Mouse (Mus musculus): ENCODE data around the gene B830017H08Rik.

- TF ChIP-seq TCF12 (IDR thresholded peaks at IDR 0.05; ENCODE audit: insufficient read depth, poor library complexity, severe bottlenecking) (no peak), POLR2A (IDR thresholded peaks at IDR 0.05; ENCODE audit: insufficient read length, low read depth) (no peak), CEBPB (IDR thresholded peaks at IDR 0.05; ENCODE audit: insufficient read depth, poor library complexity, severe bottlenecking) (no peak), E2F4 (IDR thresholded peaks at IDR 0.05; ENCODE audit: insufficient read depth) (no peak), USF1 (IDR thresholded peaks at IDR 0.05; ENCODE audit: low read depth) (no peak)
Measured at GRCm38 (mm10) chr16:17813173-17813572, 19.7 kb upstream of the B830017H08Rik start.
